Mouse (Mus musculus) spleen, embryonic (tissue): ENCODE data around the gene Fgd6.

Experiments
- CTCF ChIA-PET: fragments of 350-600 bp; sonication (Branson Sonifier 250); formaldehyde crosslinking; loops from one replicate; lab custom pipeline; 2022; lab: Charles Lee

Gene Fgd6

GRCm38 (mm10) chr10:94087367-94088077 is 51.7 kb downstream of the Fgd6 start:
- CTCF ChIA-PET = no interaction called here

GRCm38 (mm10) chr10:94090032-94090431 is 54.2 kb downstream of the Fgd6 start:
- CTCF ChIA-PET = no interaction called here

DNA sequence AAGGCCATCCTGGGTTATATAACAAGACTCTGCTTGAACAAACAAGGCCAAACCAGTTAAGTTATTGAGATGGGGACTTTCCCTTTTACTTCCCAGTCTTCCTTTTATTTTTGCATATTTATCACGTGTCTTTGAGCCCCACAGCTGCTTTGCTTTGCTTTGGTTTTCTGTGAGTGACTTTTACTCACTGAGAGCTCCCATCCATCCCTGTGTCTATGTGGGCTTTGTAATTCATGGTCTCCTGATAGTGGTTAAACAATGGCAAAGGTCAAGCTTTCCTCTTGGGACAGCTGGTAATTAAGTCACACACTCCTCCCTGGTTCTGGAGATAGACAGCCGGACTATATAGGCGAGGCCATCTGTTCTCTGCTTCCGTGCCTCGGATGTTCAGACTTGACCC is 57.7 kb downstream of the Fgd6 start:
- CTCF ChIA-PET = no interaction called here

DNA sequence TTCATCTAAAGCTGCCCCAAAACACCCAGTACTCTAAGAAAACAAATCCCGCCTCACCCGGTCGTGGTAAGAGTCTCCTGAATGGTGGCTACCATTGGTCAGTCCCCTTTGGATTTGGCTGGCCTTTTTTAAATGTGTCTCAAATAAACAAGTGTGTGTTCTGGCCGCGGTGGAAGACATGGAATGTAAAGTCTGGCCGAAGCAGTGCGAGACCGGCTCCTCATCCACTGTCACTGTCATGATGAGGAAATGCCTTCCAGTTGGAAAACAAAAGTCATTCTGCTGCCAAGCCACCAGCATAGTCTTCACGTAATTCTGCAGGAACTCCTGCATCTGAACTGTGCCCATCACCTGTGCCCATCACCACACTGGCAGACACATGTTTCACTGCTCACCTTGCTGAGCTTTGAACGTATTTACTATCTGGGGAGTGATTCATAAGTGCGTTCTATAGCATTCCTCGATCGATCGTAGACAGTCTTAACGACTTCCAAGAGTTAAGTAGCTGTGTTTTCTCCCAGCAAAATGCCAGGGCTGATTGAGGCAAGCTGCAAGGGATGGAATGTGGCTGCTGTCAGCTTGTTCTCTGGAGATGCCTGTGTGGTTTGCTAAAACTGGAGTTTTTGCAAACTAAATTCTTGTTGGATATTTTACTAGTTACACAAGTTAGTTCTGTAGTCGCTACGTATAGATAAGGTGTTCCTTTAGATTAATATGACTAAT is 60.1 kb downstream of the Fgd6 start:
- CTCF ChIA-PET = no interaction called here

- CTCF ChIA-PET = no interaction called here
Measured at GRCm38 (mm10) chr10:94097081-94097845, 61.5 kb downstream of the Fgd6 start.

GRCm38 (mm10) chr10:94098100-94098499 is 62.3 kb downstream of the Fgd6 start:
- CTCF ChIA-PET = no interaction called here

DNA sequence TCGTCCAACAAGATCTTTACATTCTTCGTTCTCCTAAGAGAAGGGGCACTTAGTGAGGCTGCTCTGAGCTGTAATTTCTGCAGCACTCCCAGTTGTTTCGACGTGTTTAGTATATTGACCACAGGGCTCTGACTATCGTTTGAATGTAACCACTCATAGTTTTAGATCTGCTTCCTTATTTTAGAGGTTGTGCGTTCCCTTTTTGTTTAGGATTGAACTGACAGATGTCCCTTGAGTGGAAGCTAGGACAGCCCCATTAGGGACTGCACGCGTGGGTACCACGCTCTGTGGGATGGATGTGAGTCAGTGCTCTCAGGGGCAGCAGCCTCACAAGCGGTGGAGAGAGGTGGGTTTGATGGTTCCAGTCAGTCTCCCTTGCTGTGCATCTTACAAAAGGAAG is 69.7 kb downstream of the Fgd6 start:
- CTCF ChIA-PET = no interaction called here

DNA sequence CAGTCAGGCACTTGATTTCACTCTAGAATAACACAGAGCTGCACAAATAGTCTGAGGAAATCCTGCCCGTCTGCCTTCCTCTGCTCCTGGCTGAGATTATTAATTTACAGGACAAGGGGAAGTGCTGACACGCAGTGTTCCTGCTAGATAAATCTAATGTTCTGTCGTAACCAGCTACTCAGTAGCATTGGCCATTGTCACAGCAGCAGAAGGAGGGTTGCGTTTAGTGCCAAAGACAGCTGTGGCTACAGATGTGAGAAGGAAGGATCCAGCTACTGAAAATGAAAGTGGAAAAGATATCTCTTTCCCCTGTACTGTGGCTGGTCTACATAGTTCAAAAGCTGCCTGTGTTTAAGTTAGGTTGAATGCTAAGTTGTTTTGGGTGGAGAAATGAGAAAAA is 71.4 kb downstream of the Fgd6 start:
- CTCF ChIA-PET = no interaction called here

DNA sequence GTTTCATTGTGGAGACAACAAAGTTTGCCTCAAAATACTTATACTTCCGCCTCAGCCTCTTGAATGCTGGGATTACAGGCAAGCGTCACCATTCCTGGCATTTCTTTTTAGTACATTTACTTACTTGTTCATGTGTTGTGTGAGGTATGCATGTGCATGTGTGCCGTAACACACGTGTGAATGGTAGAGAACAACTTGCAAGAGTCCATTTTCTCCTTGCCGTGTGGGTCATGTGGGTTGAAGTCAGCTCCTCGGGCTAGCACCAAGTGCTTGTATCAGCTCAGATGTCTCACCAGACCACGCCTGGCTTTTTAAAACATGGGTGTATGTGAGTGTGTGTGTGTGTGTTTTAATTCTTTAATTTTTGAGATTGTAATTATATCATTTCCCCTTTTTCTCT is 71.8 kb downstream of the Fgd6 start:
- CTCF ChIA-PET = no interaction called here

GRCm38 (mm10) chr10:94108791-94109190 is 73.0 kb downstream of the Fgd6 start:
- CTCF ChIA-PET = no interaction called here

DNA sequence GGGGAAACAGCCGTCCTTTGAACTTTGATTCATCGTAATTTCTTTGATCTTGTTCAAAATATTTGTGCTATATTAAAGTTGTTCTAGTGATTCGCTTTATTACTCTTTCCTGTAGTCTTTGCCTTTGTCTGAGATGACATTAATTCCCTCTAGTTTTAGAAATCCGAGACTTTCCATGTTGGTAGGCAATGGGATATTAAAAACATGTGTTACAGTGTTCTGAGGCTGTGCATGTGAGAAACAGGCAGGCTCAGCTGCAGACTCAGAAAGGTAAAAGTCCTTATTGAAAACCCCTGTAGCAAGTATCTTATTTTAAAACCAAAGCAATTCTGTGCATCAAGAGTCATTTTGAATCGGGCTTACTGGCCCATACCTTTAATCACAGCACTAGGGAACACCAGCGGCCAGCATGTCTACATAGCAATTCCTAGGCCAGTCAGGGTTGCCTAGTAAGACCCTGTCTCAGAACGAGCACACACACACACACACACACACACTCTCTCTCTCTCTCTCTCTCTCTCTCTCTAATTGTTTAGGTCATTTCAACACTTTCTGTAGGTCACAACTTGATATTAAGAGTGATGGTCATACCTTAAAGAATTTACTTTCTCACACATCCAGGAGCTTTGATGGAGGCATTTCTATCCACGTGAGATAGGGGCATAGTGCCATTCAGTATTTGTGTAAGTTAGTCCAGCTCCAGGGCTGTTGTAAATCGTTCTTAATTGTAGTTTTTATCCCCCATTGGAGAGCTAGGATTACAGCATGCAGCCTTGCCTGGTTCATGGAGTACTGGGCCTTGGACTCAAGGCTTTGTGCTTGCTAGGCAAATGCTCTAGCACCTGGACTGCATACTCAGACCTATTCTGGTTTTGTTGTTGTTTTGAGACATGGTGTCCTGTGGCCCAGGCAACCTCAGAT is 75.3 kb downstream of the Fgd6 start:
- CTCF ChIA-PET = interaction anchor here (0.7 kb wide), 1 partner anchor 73 kb away, joined by 6 read pairs; no protein-coding TSS in a partner anchor

- CTCF ChIA-PET = no interaction called here
Measured at GRCm38 (mm10) chr10:94112207-94112606, 76.4 kb downstream of the Fgd6 start.

DNA sequence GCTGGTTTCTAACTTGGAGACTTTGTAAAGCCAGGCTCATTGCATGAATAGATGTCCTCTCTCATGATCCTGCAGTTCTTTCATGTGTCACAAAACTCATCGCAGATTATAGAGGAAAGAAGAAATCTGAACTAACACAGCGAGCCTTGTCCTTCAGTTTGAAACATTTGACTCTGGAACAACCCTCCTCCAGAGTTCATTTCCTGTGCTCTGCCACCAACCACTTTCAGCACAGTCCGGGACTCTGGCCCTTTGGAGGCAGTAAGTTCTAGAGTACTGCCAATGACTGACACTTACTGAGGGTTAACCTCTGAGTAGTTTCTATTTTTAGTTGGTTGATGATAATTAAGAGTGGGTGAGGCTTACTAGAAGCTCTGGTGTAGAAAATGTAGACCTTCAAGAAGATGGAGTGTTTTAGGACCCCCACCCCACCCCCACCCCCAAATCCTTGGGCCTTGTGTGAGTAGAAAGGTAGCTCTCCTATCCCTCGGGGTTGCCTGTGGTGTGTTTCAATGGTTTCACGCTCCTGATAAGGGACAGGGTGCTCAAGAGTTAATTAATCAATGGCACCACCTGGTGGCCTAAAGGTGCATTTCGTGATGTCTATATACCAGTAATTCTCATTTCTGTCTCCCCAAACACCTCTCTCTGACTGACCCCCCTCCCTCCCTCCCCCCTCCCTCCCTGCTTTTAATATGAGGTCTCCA is 80.2 kb downstream of the Fgd6 start:
- CTCF ChIA-PET = interaction anchor here (0.5 kb wide), 1 partner anchor 89 kb away, joined by 8 read pairs; no protein-coding TSS in a partner anchor

- CTCF ChIA-PET = interaction anchor here (0.7 kb wide), 1 partner anchor 31 kb away, joined by 6 read pairs; no protein-coding TSS in a partner anchor
Measured at GRCm38 (mm10) chr10:94116781-94117340, 81.1 kb downstream of the Fgd6 start.

- CTCF ChIA-PET = no interaction called here
Measured at GRCm38 (mm10) chr10:94117916-94118315, 82.1 kb downstream of the Fgd6 start.

- CTCF ChIA-PET = no interaction called here
Measured at GRCm38 (mm10) chr10:94118993-94119392, 83.2 kb downstream of the Fgd6 start.

DNA sequence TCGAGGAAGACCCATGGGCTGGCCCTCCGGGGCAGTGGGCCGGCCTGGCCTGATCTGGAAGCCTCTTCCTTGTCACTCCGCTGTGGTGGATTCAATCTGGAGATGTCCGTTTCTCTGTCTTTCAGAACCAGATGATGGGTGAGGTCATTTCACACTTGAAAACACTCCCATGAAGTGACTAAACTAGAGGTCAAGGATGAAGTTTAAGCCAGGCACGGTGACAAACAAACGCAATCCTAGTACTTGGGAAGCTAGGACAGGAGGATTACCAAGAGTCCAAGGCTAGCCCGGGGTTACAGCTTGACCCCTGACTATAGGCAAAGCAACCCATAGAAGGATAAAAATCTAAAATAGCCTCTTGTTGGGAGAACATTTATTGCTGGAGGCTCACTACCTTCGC is 84.9 kb downstream of the Fgd6 start:
- CTCF ChIA-PET = no interaction called here

- CTCF ChIA-PET = no interaction called here
Measured at GRCm38 (mm10) chr10:94122595-94122994, 86.8 kb downstream of the Fgd6 start.

DNA sequence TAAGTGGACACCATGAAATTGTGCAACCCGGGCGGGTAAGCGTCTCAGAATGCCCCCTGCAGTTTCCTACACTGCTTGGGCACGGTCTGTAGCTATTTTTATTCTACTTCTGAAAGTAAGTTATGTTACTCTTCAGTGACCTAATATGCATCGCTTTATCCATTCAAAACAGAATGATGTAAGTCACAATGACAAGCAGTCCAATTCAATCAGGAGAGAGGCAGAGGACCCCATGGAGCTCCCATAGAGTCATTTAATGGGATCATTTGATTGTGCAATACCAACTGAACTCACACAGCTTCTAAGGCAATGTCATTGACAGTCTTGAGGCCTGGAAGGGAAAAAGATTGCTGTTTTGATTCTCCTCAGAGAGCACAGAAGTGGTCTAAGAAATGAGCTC is 87.8 kb downstream of the Fgd6 start:
- CTCF ChIA-PET = no interaction called here

GRCm38 (mm10) chr10:94124376-94124775 is 88.6 kb downstream of the Fgd6 start:
- CTCF ChIA-PET = interaction anchor here (0.5 kb wide), 1 partner anchor 87 kb away, joined by 4 read pairs; no protein-coding TSS in a partner anchor
